8 mouse cellular contexts compared by ENCODE assay signal in the genomic region with DNA sequence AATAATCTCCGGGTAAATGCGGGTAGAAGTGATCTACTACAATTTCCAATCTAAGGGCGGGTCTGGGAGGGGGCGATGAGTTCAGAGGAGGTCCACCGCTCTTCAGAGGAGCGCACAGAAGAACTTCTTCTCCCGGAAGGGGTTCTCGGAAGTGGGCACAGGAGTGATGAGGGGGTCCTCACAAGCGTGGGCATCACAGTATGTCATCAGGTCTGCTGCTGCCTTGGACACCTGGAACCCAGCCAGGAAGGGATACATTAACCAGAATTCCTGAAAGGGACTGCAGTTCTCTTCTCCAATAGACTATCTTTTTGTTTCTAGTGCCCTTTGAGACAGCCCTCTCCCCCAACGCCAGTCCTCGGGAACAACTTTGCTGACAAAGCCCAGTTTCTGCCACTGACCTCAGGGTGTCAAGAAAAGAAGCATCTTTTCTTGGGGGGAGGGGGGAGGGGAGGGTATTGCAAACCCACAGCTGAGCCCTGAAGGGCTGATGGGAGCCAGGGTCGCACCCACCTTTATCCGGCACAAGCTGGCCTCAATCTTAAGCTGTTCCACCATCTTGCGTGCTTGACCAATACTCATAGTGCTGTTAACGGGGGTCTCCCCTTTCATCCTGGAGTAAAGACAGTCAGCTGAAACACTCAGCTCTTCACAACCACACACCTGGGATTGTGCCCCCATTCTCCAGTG. TPM values are rescaled to one million over a fixed set of nuclear protein-coding genes. Genes with fewer than 3 reads are reported as not detected.
DNase-seq lines count a peak whose midpoint lies in the region; ATAC-seq and TF ChIP-seq lines count a peak whose summit lies in the region.

No protein-coding gene starts in this region.

- H3K27ac ChIP-seq in heart, embryonic 15.5 days = peak overlapping the region; percentile 97
- peak overlapping the region; percentile 98 for H3K27ac ChIP-seq in kidney, postnatal 0 days
- H3K27ac ChIP-seq in stomach, embryonic 16.5 days (ENCODE audit: low read length) = peak overlapping the region; percentile 97

- no peaks in the 10 kb centered on the region for H3K9me3 ChIP-seq in heart, embryonic 15.5 days (replicated peaks)
- H3K9me3 ChIP-seq in kidney, postnatal 0 days (replicated peaks; ENCODE audit: low read length) = no peaks in the 10 kb centered on the region
- no peaks in the 10 kb centered on the region for H3K9me3 ChIP-seq in stomach, embryonic 16.5 days (replicated peaks; ENCODE audit: control insufficient read depth, low read length)

- H3K9ac ChIP-seq in heart, embryonic 15.5 days = peak overlapping the region; percentile 76
- H3K9ac ChIP-seq in kidney, postnatal 0 days (ENCODE audit: low read depth, low read length) = peak overlapping the region; percentile 84
- H3K9ac ChIP-seq in stomach, embryonic 16.5 days (ENCODE audit: low read length) = peak overlapping the region; percentile 91

- no peaks in the 10 kb centered on the region for H3K27me3 ChIP-seq in heart, embryonic 15.5 days
- H3K27me3 ChIP-seq in kidney, postnatal 0 days (ENCODE audit: insufficient read depth, low read length) = no peaks in the 10 kb centered on the region
- no peaks in the 10 kb centered on the region for H3K27me3 ChIP-seq in stomach, embryonic 16.5 days (ENCODE audit: control insufficient read depth, insufficient read depth, low read length)

- H3K4me2 ChIP-seq in heart, embryonic 15.5 days = peak overlapping the region; percentile 95
- peak overlapping the region; percentile 96 for H3K4me2 ChIP-seq in kidney, postnatal 0 days (ENCODE audit: low read length)
- H3K4me2 ChIP-seq in stomach, embryonic 16.5 days (ENCODE audit: low read depth, low read length) = peak overlapping the region; percentile 96

- peak; percentile 65 for DNase-seq in right cerebral cortex, postnatal 14 days
- no peak for DNase-seq in right cerebral cortex, adult 18-20 months
- peak; percentile 76 for DNase-seq in cerebellum, adult 9-10 months
- peak; percentile 64 for DNase-seq in kidney, postnatal 0 days (ENCODE audit: low spot score)
- peak; percentile 36 for DNase-seq in lung, postnatal 36 days
- no peak for DNase-seq in urinary bladder, postnatal 10 days (ENCODE audit: low spot score)

- H3K36me3 ChIP-seq in heart, embryonic 15.5 days = peaks cover 28% of the 10 kb centered on the region
- peaks cover 14% of the 10 kb centered on the region for H3K36me3 ChIP-seq in kidney, postnatal 0 days (ENCODE audit: insufficient read depth, low read length)
- H3K36me3 ChIP-seq in stomach, embryonic 16.5 days (ENCODE audit: control insufficient read depth, insufficient read depth, low read length) = peaks cover 7% of the 10 kb centered on the region; the same call in 1 of the 2 replicates

- ATAC-seq in heart, embryonic 15.5 days (replicated peaks; ENCODE audit: insufficient number of reproducible peaks, insufficient read depth, low FRiP score, low read depth) = no peak
- ATAC-seq in kidney, postnatal 0 days (replicated peaks; ENCODE audit: low FRiP score, low read depth) = peak; percentile 11; the same call in 1 of the 2 replicates
- ATAC-seq in stomach, embryonic 16.5 days (ENCODE audit: insufficient read depth, low FRiP score) = no peak

- H3K4me1 ChIP-seq in heart, embryonic 15.5 days (replicated peaks) = peaks cover 33% of the 10 kb centered on the region
- peaks cover 23% of the 10 kb centered on the region for H3K4me1 ChIP-seq in kidney, postnatal 0 days (replicated peaks; ENCODE audit: insufficient read depth, low read length)
- H3K4me1 ChIP-seq in stomach, embryonic 16.5 days (ENCODE audit: control insufficient read depth, insufficient read depth, low read length) = peaks cover 16% of the 10 kb centered on the region

- H3K4me3 ChIP-seq in heart, embryonic 15.5 days = peak overlapping the region; percentile 65
- peak overlapping the region; percentile 60 for H3K4me3 ChIP-seq in kidney, postnatal 0 days (replicated peaks; ENCODE audit: low read depth, low read length)
- H3K4me3 ChIP-seq in stomach, embryonic 16.5 days (replicated peaks; ENCODE audit: low read length) = peak overlapping the region; percentile 66

- 20% methylated on average over 15 of the region's 15 CpGs for WGBS in heart, embryonic 15.5 days
- WGBS in kidney, postnatal 0 days = 15% methylated on average over 15 of the region's 15 CpGs
- WGBS in stomach, embryonic 16.5 days = 16% methylated on average over 15 of the region's 15 CpGs

- TF ChIP-seq CTCF in kidney, postnatal 0 days (IDR thresholded peaks at IDR 0.05; ENCODE audit: low read depth) = no peak

RNA-seq across cellular contexts. Expression of a gene that starts 0.8 kb away (rescaled TPM):
- 1.3 and 5.0 TPM in 2 replicates for polyA plus RNA-seq in heart, embryonic 15.5 days (2015; fragmentation: Nextera tagmentation; extraction: Ambion mirVana)
- polyA plus RNA-seq in kidney, postnatal 0 days (2015; fragmentation: Nextera tagmentation; extraction: Ambion mirVana) = 1.5 and 1.6 TPM in 2 replicates
- polyA plus RNA-seq in stomach, embryonic 16.5 days (2015; fragmentation: Nextera tagmentation; extraction: Ambion mirVana) = 10.4 and 10.7 TPM in 2 replicates

RNA-seq across cellular contexts. Expression of a gene that starts 0.9 kb away (rescaled TPM):
- polyA plus RNA-seq in heart, embryonic 15.5 days (2015; fragmentation: Nextera tagmentation; extraction: Ambion mirVana) = 36.4 and 47.0 TPM in 2 replicates
- 57.0 and 60.1 TPM in 2 replicates for polyA plus RNA-seq in kidney, postnatal 0 days (2015; fragmentation: Nextera tagmentation; extraction: Ambion mirVana)
- polyA plus RNA-seq in stomach, embryonic 16.5 days (2015; fragmentation: Nextera tagmentation; extraction: Ambion mirVana) = 54.1 and 63.3 TPM in 2 replicates

RNA-seq across cellular contexts. Expression of a gene that starts 8.6 kb away (rescaled TPM):
- 0.36 TPM in 1 of 2 replicates, not detected in the other for polyA plus RNA-seq in heart, embryonic 15.5 days (2015; fragmentation: Nextera tagmentation; extraction: Ambion mirVana)
- not detected in 2 replicates for polyA plus RNA-seq in kidney, postnatal 0 days (2015; fragmentation: Nextera tagmentation; extraction: Ambion mirVana)
- not detected in 2 replicates for polyA plus RNA-seq in stomach, embryonic 16.5 days (2015; fragmentation: Nextera tagmentation; extraction: Ambion mirVana)

RNA-seq across cellular contexts. Expression of a gene that starts 12.4 kb away (rescaled TPM):
- 1.8 and 2.4 TPM in 2 replicates for polyA plus RNA-seq in heart, embryonic 15.5 days (2015; fragmentation: Nextera tagmentation; extraction: Ambion mirVana)
- 0.85 and 1.1 TPM in 2 replicates for polyA plus RNA-seq in kidney, postnatal 0 days (2015; fragmentation: Nextera tagmentation; extraction: Ambion mirVana)
- polyA plus RNA-seq in stomach, embryonic 16.5 days (2015; fragmentation: Nextera tagmentation; extraction: Ambion mirVana) = 2.0 and 2.8 TPM in 2 replicates

RNA-seq across cellular contexts. Expression of a gene that starts 18.4 kb away (rescaled TPM):
- polyA plus RNA-seq in heart, embryonic 15.5 days (2015; fragmentation: Nextera tagmentation; extraction: Ambion mirVana) = 2.6 and 3.1 TPM in 2 replicates
- polyA plus RNA-seq in kidney, postnatal 0 days (2015; fragmentation: Nextera tagmentation; extraction: Ambion mirVana) = 5.5 and 6.3 TPM in 2 replicates
- polyA plus RNA-seq in stomach, embryonic 16.5 days (2015; fragmentation: Nextera tagmentation; extraction: Ambion mirVana) = 4.5 and 4.7 TPM in 2 replicates

Comparison
In these comparisons a context has a peak if more than half of its experiments do, and no peak if none do; other contexts are left out.
1. DNase-seq: peak in right cerebral cortex, postnatal 14 days (single experiment), cerebellum, adult 9-10 months (single experiment), kidney, postnatal 0 days (single experiment) and lung, postnatal 36 days (single experiment); none in right cerebral cortex, adult 18-20 months (single experiment) and urinary bladder, postnatal 10 days (single experiment).
2. Peak in every context shown above with its lines, with median percentiles within 50 percentile points of each other: H3K27ac ChIP-seq, H3K4me2 ChIP-seq, H3K4me3 ChIP-seq and H3K9ac ChIP-seq.